Mouse (Mus musculus) liver, embryonic 16.5 days (tissue): ENCODE results near the gene Rnf183. TPM values are rescaled to one million over a fixed set of nuclear protein-coding genes. Genes with fewer than 3 reads are reported as not detected.

ENCODE experiments used
- ATAC-seq: fragments of 200-750 bp; cut with Nextera tagmentation; 2 replicates; pipeline ENCODE4 v1.8.0; 2017; ENCODE audit warnings: low read depth, mild to moderate bottlenecking, moderate number of reproducible peaks, moderate library complexity
- H3K27ac ChIP-seq: fragments of 300-500 bp; sonication (generic); 2 replicates; pipeline ENCODE4 v1.5.1; 2014; ENCODE audit warnings: mild to moderate bottlenecking, low read length
- H3K27me3 ChIP-seq: fragments of 300-500 bp; sonication (generic); 2 replicates; pipeline ENCODE4 v1.6.1; 2014; ENCODE audit warnings: low read depth, low read length, mixed read lengths; ENCODE audit not compliant: control insufficient read depth, insufficient read depth
- H3K36me3 ChIP-seq: fragments of 300-500 bp; sonication (generic); 2 replicates; pipeline ENCODE4 v1.6.1; 2014; ENCODE audit warnings: mild to moderate bottlenecking; ENCODE audit not compliant: control insufficient read depth, insufficient read depth
- H3K4me1 ChIP-seq: fragments of 300-500 bp; sonication (generic); 2 replicates; pipeline ENCODE4 v1.6.1; 2014; ENCODE audit warnings: low read depth, low read length, mixed read lengths; ENCODE audit not compliant: control insufficient read depth
- H3K4me2 ChIP-seq: fragments of 300-500 bp; sonication (generic); 2 replicates; pipeline ENCODE4 v1.6.1; 2014; ENCODE audit warnings: low read depth, low read length, mixed read lengths
- H3K4me3 ChIP-seq: fragments of 300-500 bp; sonication (generic); 2 replicates; pipeline ENCODE4 v1.5.1; 2014; ENCODE audit warnings: low read depth, mild to moderate bottlenecking, low read length
- H3K9ac ChIP-seq: fragments of 300-500 bp; sonication (generic); 2 replicates; pipeline ENCODE4 v1.6.1; 2014; ENCODE audit warnings: low read depth, low read length
- H3K9me3 ChIP-seq: fragments of 300-500 bp; sonication (generic); replicated peaks from 2 replicates; pipeline ENCODE4 v1.6.1; 2016; ENCODE audit warnings: low read length; ENCODE audit not compliant: control insufficient read depth
- WGBS: fragments of 180-500 bp; shearing (Covaris S2); extraction: QIAGEN DNeasy Blood & Tissue Kit; methylation state at CpG from one replicate; pipeline ENCODE4 v1.1.7; 2014; ENCODE audit not compliant: insufficient replicate concordance; 5-methylcytosine and 5-hydroxymethylcytosine counted together
- polyA plus RNA-seq: library from polyadenylated mRNA; unstranded; fragments of >200 nt; fragmentation: Nextera tagmentation; extraction: Ambion mirVana; gene quantifications from 2 replicates; pipeline ENCODE4 v1.2.1, GENCODE M21; 2015

Rnf183 gene
- polyA plus RNA-seq, 1 experiment from 2014 or later, result not detected

- Histone ChIP-seq H3K36me3 (peaks cover 35% of the 10 kb centered on the region), H3K9ac (no peak overlapping the region), H3K4me2 (no peak overlapping the region), H3K27ac (no peak overlapping the region), H3K4me3 (no peak overlapping the region), H3K27me3 (no peaks in the 10 kb centered on the region), H3K9me3 (no peaks in the 10 kb centered on the region), H3K4me1 (no peaks in the 10 kb centered on the region)
- no peak for ATAC-seq
- WGBS, result 60% methylated on average over 4 of the region's 4 CpGs
Observed at GRCm38 (mm10) chr4:62397616-62398365, 37.3 kb downstream of the Rnf183 start.

DNA sequence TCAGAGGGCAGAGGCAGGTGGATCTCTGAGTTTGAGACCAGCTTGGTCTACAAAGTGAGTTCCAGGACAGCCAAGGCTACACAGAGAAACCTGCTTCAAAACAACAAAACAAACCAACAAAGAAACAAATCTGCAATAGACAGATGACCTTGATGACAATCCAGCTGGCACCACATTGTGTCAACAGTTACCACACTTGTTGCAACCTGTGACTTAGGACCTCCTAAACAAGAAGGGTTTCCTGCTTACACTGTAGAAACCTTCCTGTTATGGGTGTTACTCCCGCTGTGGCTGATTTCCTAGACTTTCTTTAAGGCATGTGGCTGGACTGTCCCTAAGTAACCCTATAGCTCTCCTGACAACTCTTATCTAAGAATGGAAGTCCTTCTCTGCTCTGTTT, 39.2 kb downstream of the Rnf183 start:
- Histone ChIP-seq H3K9ac (no peak overlapping the region), H3K4me2 (no peak overlapping the region), H3K27ac (no peak overlapping the region), H3K9me3 (no peaks in the 10 kb centered on the region), H3K4me1 (no peaks in the 10 kb centered on the region), H3K36me3 (peaks cover 24% of the 10 kb centered on the region), H3K27me3 (no peaks in the 10 kb centered on the region), H3K4me3 (no peak overlapping the region)
- 68% methylated on average over 1 of the region's 1 CpGs for WGBS
- no peak for ATAC-seq

- Histone ChIP-seq H3K36me3 (peaks cover 13% of the 10 kb centered on the region), H3K27ac (no peak overlapping the region), H3K4me2 (no peak overlapping the region), H3K4me1 (no peaks in the 10 kb centered on the region; the same call in none of the 2 replicates), H3K4me3 (no peak overlapping the region), H3K9ac (no peak overlapping the region), H3K9me3 (no peaks in the 10 kb centered on the region), H3K27me3 (no peaks in the 10 kb centered on the region)
- no peak for ATAC-seq
- WGBS, result 66% methylated on average over 6 of the region's 6 CpGs
Observed at GRCm38 (mm10) chr4:62393459-62393858, 41.6 kb downstream of the Rnf183 start.

- Histone ChIP-seq H3K9ac (no peak overlapping the region), H3K27ac (no peak overlapping the region), H3K4me2 (no peak overlapping the region), H3K36me3 (peaks cover 13% of the 10 kb centered on the region), H3K4me3 (no peak overlapping the region), H3K4me1 (no peaks in the 10 kb centered on the region; the same call in none of the 2 replicates), H3K9me3 (no peaks in the 10 kb centered on the region), H3K27me3 (no peaks in the 10 kb centered on the region)
- 79% methylated on average over 7 of the region's 7 CpGs for WGBS
- ATAC-seq, result no peak
Observed at GRCm38 (mm10) chr4:62391892-62392291, 43.2 kb downstream of the Rnf183 start.

DNA sequence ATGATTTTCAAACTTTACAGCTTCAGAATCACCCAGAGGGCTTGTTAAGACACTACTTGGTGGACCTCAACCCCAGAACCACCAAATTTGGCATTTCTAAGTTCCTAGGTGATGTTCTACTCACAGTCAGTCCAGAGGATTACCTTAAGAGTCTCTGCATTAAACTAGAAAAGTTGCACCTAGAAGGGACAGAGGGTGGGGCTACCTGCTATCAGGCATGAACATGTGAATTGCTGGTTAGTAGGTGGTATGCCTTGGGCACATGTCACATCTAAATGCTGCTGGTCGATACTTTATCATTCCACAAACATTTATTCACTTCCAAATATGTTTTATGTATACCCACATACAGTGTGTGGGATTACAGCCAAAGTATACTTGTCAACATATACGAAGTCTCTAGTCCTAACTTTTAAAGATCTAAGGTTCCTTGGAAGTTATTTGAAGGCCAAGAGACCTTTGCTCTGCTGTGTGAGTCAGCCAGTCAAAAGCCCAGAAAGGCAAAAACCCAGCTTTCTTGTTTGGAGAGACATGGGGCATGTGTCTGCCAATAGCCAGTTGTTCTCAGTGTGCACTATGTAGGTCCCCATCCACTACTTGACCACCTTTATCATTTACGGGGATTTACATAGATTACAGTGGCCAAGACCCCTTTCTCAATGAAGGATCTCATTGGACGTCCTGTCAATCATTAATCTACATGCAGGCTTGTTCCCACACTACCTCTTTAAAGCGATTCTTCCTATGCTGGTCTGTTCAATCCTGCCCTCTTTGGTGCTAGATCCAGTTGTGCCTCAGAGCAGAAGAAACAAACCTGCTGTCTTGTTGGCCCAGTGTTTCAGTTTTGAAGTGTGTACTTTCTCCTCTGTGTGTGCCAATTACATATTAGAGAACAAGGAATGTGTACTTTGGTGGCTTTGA, 45.2 kb downstream of the Rnf183 start:
- no peak overlapping the region for H3K4me2 ChIP-seq
- ATAC-seq, result 0 out of 2 replicates have a peak, but pooled peaks have one; percentile 7
- no peak overlapping the region for H3K9ac ChIP-seq
- no peaks in the 10 kb centered on the region for H3K9me3 ChIP-seq
- H3K27ac ChIP-seq, result no peak overlapping the region
- peaks cover 14% of the 10 kb centered on the region for H3K36me3 ChIP-seq
- H3K4me3 ChIP-seq, result no peak overlapping the region
- H3K27me3 ChIP-seq, result no peaks in the 10 kb centered on the region
- peaks cover under 1% of the 10 kb centered on the region for H3K4me1 ChIP-seq
- WGBS, result 54% methylated on average over 5 of the region's 5 CpGs

DNA sequence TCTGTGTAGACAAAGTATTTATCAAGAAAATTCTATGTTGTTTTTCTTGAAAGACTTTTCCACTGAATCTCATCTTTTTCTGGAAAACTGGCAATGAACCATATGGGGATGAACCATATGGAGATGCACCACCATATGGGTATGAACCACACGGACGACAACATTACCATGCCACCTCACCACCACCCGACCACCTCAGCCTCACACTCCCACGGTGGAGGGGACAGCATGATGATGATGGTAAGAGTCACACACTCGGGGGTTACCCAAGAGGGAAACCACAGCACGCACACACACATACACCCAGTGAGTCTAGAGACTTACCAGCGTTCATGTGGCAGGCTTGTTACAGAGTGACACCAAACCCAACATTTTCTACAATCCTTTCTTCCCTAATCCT, 49.6 kb downstream of the Rnf183 start:
- Histone ChIP-seq H3K27me3 (no peaks in the 10 kb centered on the region), H3K9me3 (no peaks in the 10 kb centered on the region), H3K36me3 (peaks cover 8% of the 10 kb centered on the region; the same call in 1 of the 2 replicates), H3K4me3 (no peak overlapping the region), H3K9ac (no peak overlapping the region), H3K4me1 (peaks cover 19% of the 10 kb centered on the region), H3K27ac (no peak overlapping the region), H3K4me2 (no peak overlapping the region)
- no peak for ATAC-seq
- WGBS, result 80% methylated on average over 7 of the region's 7 CpGs

DNA sequence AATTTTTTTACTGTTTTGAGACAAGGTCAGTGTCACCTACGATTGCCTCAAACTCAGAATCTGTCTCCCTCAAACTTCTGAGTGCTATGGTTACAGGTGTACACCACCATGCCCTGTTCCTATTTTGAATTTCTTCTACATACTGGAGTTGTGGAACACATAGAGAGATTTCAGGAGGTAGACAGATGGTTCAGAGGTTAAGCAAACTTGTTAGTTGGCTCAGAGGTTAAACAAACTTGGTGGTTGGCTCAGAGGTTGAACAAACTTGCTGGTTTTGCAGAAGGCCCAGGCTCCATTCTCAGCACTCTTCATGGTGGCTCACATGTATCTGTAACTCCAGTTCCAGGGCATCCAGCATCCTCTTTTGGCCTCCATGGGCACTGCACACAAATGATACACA, 50.9 kb downstream of the Rnf183 start:
- Histone ChIP-seq H3K9me3 (no peaks in the 10 kb centered on the region), H3K4me2 (peak overlapping the region; percentile 20; the same call in 1 of the 2 replicates), H3K4me3 (no peak overlapping the region), H3K4me1 (peaks cover 26% of the 10 kb centered on the region), H3K36me3 (peaks cover 8% of the 10 kb centered on the region; the same call in 1 of the 2 replicates), H3K9ac (no peak overlapping the region), H3K27me3 (no peaks in the 10 kb centered on the region), H3K27ac (peak overlapping the region; percentile 37)
- WGBS, result 64% methylated on average over 1 of the region's 1 CpGs
- peak; percentile 72 for ATAC-seq

- Histone ChIP-seq H3K27ac (peak overlapping the region; percentile 37), H3K4me2 (peak overlapping the region; percentile 20; the same call in 1 of the 2 replicates)
Observed at GRCm38 (mm10) chr4:62383752-62384151, 51.3 kb downstream of the Rnf183 start.

More at GRCm38 (mm10) chr4:62383752-62384151, 51.3 kb downstream of the Rnf183 start:
- Histone ChIP-seq H3K36me3 (peaks cover 8% of the 10 kb centered on the region; the same call in 1 of the 2 replicates), H3K4me3 (no peak overlapping the region), H3K4me1 (peaks cover 28% of the 10 kb centered on the region), H3K9me3 (no peaks in the 10 kb centered on the region), H3K27me3 (no peaks in the 10 kb centered on the region), H3K9ac (no peak overlapping the region)
- 59% methylated on average over 7 of the region's 7 CpGs for WGBS
- ATAC-seq, result peak; percentile 61
